Mouse (Mus musculus): ENCODE data around the gene Men1. TPM values are rescaled to one million over a fixed set of nuclear protein-coding genes. Genes with fewer than 3 reads are reported as not detected.
A peak's percentile ranks its signal among the peaks of the same experiment; 100 is the strongest.

Gene Men1
- polyA plus RNA-seq, 1 experiment from 2014 or later: 66.1 TPM

GRCm38 (mm10) chr19:6331178-6331577 lies 3.6 kb upstream of the Men1 start:
- WGBS: 62% methylated on average over 5 of the region's 5 CpGs
- no peak for ATAC-seq (ENCODE audit: insufficient read depth, low FRiP score, low TSS enrichment)
- DNase-seq (ENCODE audit: low spot score): no peak
- no peak overlapping the region for H3K4me3 ChIP-seq (ENCODE audit: low read depth, low read length)
- H3K27me3 ChIP-seq (ENCODE audit: control insufficient read depth, insufficient read depth, low read length): no peaks in the 10 kb centered on the region
- H3K27ac ChIP-seq (ENCODE audit: low read depth, low read length): no peak overlapping the region
- H3K4me1 ChIP-seq (ENCODE audit: control insufficient read depth, insufficient read depth, low read length): peaks cover 14% of the 10 kb centered on the region
- no peak overlapping the region for H3K4me2 ChIP-seq (ENCODE audit: low read depth)
- no peak overlapping the region for H3K9ac ChIP-seq (ENCODE audit: low read length)
- no peaks in the 10 kb centered on the region for H3K9me3 ChIP-seq (ENCODE audit: control insufficient read depth, low read length)
- no peaks in the 10 kb centered on the region for H3K36me3 ChIP-seq (ENCODE audit: control insufficient read depth, insufficient read depth, low read length)

GRCm38 (mm10) chr19:6331719-6332516 lies 2.9 kb upstream of the Men1 start:
- no peaks in the 10 kb centered on the region for H3K36me3 ChIP-seq (ENCODE audit: control insufficient read depth, insufficient read depth, low read length)
- no peak overlapping the region for H3K4me3 ChIP-seq (ENCODE audit: low read depth, low read length)
- no peaks in the 10 kb centered on the region for H3K27me3 ChIP-seq (ENCODE audit: control insufficient read depth, insufficient read depth, low read length)
- no peak overlapping the region for H3K27ac ChIP-seq (ENCODE audit: low read depth, low read length)
- WGBS: 25% methylated on average over 13 of the region's 13 CpGs
- DNase-seq (ENCODE audit: low spot score): peak; percentile 65
- peak overlapping the region; percentile 37; the same call in 1 of the 2 replicates for H3K9ac ChIP-seq (ENCODE audit: low read length)
- peaks cover 21% of the 10 kb centered on the region for H3K4me1 ChIP-seq (ENCODE audit: control insufficient read depth, insufficient read depth, low read length)
- H3K4me2 ChIP-seq (ENCODE audit: low read depth): peak overlapping the region; percentile 34
- ATAC-seq (ENCODE audit: insufficient read depth, low FRiP score, low TSS enrichment): no peak
- H3K9me3 ChIP-seq (ENCODE audit: control insufficient read depth, low read length): no peaks in the 10 kb centered on the region

GRCm38 (mm10) chr19:6333761-6334595 lies 801 bp upstream of the Men1 start:
- peak overlapping the region; percentile 49; the same call in 1 of the 2 replicates for H3K27ac ChIP-seq (ENCODE audit: low read depth, low read length)
- no peak for ATAC-seq (ENCODE audit: insufficient read depth, low FRiP score, low TSS enrichment)
- no peaks in the 10 kb centered on the region for H3K27me3 ChIP-seq (ENCODE audit: control insufficient read depth, insufficient read depth, low read length)
- H3K9me3 ChIP-seq (ENCODE audit: control insufficient read depth, low read length): no peaks in the 10 kb centered on the region
- no peak for DNase-seq (ENCODE audit: low spot score)
- 73% methylated on average over 9 of the region's 9 CpGs for WGBS
- H3K4me3 ChIP-seq (ENCODE audit: low read depth, low read length): peak overlapping the region; percentile 63; the same call in 1 of the 2 replicates
- H3K36me3 ChIP-seq (ENCODE audit: control insufficient read depth, insufficient read depth, low read length): peaks cover 12% of the 10 kb centered on the region; the same call in 1 of the 2 replicates
- peaks cover 21% of the 10 kb centered on the region for H3K4me1 ChIP-seq (ENCODE audit: control insufficient read depth, insufficient read depth, low read length)
- H3K9ac ChIP-seq (ENCODE audit: low read length): peak overlapping the region; percentile 35
- H3K4me2 ChIP-seq (ENCODE audit: low read depth): peak overlapping the region; percentile 36

- H3K36me3 ChIP-seq (ENCODE audit: control insufficient read depth, insufficient read depth, low read length): peaks cover 14% of the 10 kb centered on the region
- H3K4me1 ChIP-seq (ENCODE audit: control insufficient read depth, insufficient read depth, low read length): peaks cover 21% of the 10 kb centered on the region
- ATAC-seq (ENCODE audit: insufficient read depth, low FRiP score, low TSS enrichment) (0 out of 2 replicates have a peak, but pooled peaks have one; percentile 2), DNase-seq (ENCODE audit: low spot score) (peak; percentile 33)
- WGBS: under 1% methylated on average over 25 of the region's 25 CpGs
- no peaks in the 10 kb centered on the region for H3K9me3 ChIP-seq (ENCODE audit: control insufficient read depth, low read length)
- H3K27me3 ChIP-seq (ENCODE audit: control insufficient read depth, insufficient read depth, low read length): no peaks in the 10 kb centered on the region
- H3K27ac ChIP-seq (ENCODE audit: low read depth, low read length): peak overlapping the region; percentile 24; the same call in 1 of the 2 replicates
- H3K9ac ChIP-seq (ENCODE audit: low read length): peak overlapping the region; percentile 70
- H3K4me2 ChIP-seq (ENCODE audit: low read depth): peak overlapping the region; percentile 90
- peak overlapping the region; percentile 63 for H3K4me3 ChIP-seq (ENCODE audit: low read depth, low read length)
These were observed 664 bp downstream of the Men1 start for GRCm38 (mm10) chr19:6335458-6335827.

GRCm38 (mm10) chr19:6336920-6337319 lies 2.1 kb downstream of the Men1 start:
- H3K27ac ChIP-seq (ENCODE audit: low read depth, low read length): no peak overlapping the region
- peak overlapping the region; percentile 90 for H3K4me2 ChIP-seq (ENCODE audit: low read depth)
- peaks cover 14% of the 10 kb centered on the region for H3K36me3 ChIP-seq (ENCODE audit: control insufficient read depth, insufficient read depth, low read length)
- ATAC-seq (ENCODE audit: insufficient read depth, low FRiP score, low TSS enrichment): no peak
- DNase-seq (ENCODE audit: low spot score): no peak
- no peaks in the 10 kb centered on the region for H3K27me3 ChIP-seq (ENCODE audit: control insufficient read depth, insufficient read depth, low read length)
- WGBS: 95% methylated on average over 10 of the region's 10 CpGs
- peaks cover 19% of the 10 kb centered on the region for H3K4me1 ChIP-seq (ENCODE audit: control insufficient read depth, insufficient read depth, low read length)
- no peak overlapping the region; the same call in 1 of the 2 replicates for H3K9ac ChIP-seq (ENCODE audit: low read length)
- H3K9me3 ChIP-seq (ENCODE audit: control insufficient read depth, low read length): no peaks in the 10 kb centered on the region
- peak overlapping the region; percentile 63 for H3K4me3 ChIP-seq (ENCODE audit: low read depth, low read length)

- 97% methylated on average over 7 of the region's 7 CpGs for WGBS
- Histone ChIP-seq H3K9ac (ENCODE audit: low read length) (no peak overlapping the region), H3K27ac (ENCODE audit: low read depth, low read length) (no peak overlapping the region), H3K27me3 (ENCODE audit: control insufficient read depth, insufficient read depth, low read length) (no peaks in the 10 kb centered on the region), H3K36me3 (ENCODE audit: control insufficient read depth, insufficient read depth, low read length) (peaks cover 14% of the 10 kb centered on the region), H3K4me3 (ENCODE audit: low read depth, low read length) (no peak overlapping the region), H3K9me3 (ENCODE audit: control insufficient read depth, low read length) (no peaks in the 10 kb centered on the region), H3K4me1 (ENCODE audit: control insufficient read depth, insufficient read depth, low read length) (peaks cover 19% of the 10 kb centered on the region), H3K4me2 (ENCODE audit: low read depth) (no peak overlapping the region)
- ATAC-seq (ENCODE audit: insufficient read depth, low FRiP score, low TSS enrichment) (no peak), DNase-seq (ENCODE audit: low spot score) (no peak)
These were observed 3.4 kb downstream of the Men1 start for GRCm38 (mm10) chr19:6338171-6338570.

- Histone ChIP-seq H3K27ac (ENCODE audit: low read depth, low read length) (no peak overlapping the region), H3K9me3 (ENCODE audit: control insufficient read depth, low read length) (no peaks in the 10 kb centered on the region), H3K4me2 (ENCODE audit: low read depth) (no peak overlapping the region), H3K36me3 (ENCODE audit: control insufficient read depth, insufficient read depth, low read length) (peaks cover 14% of the 10 kb centered on the region), H3K27me3 (ENCODE audit: control insufficient read depth, insufficient read depth, low read length) (no peaks in the 10 kb centered on the region), H3K4me1 (ENCODE audit: control insufficient read depth, insufficient read depth, low read length) (peaks cover 19% of the 10 kb centered on the region), H3K9ac (ENCODE audit: low read length) (no peak overlapping the region), H3K4me3 (ENCODE audit: low read depth, low read length) (no peak overlapping the region)
- ATAC-seq (ENCODE audit: insufficient read depth, low FRiP score, low TSS enrichment): no peak
- no peak for DNase-seq (ENCODE audit: low spot score)
- WGBS: 92% methylated on average over 11 of the region's 11 CpGs
These were observed 3.9 kb downstream of the Men1 start for GRCm38 (mm10) chr19:6338716-6339115.

GRCm38 (mm10) chr19:6339191-6339590 lies 4.4 kb downstream of the Men1 start:
- peaks cover 18% of the 10 kb centered on the region for H3K4me1 ChIP-seq (ENCODE audit: control insufficient read depth, insufficient read depth, low read length)
- 94% methylated on average over 6 of the region's 6 CpGs for WGBS
- no peak overlapping the region for H3K27ac ChIP-seq (ENCODE audit: low read depth, low read length)
- H3K36me3 ChIP-seq (ENCODE audit: control insufficient read depth, insufficient read depth, low read length): peaks cover 16% of the 10 kb centered on the region
- ATAC-seq (ENCODE audit: insufficient read depth, low FRiP score, low TSS enrichment) (no peak), DNase-seq (ENCODE audit: low spot score) (no peak)
- no peaks in the 10 kb centered on the region for H3K27me3 ChIP-seq (ENCODE audit: control insufficient read depth, insufficient read depth, low read length)
- no peak overlapping the region for H3K9ac ChIP-seq (ENCODE audit: low read length)
- H3K4me2 ChIP-seq (ENCODE audit: low read depth): no peak overlapping the region
- H3K4me3 ChIP-seq (ENCODE audit: low read depth, low read length): no peak overlapping the region
- H3K9me3 ChIP-seq (ENCODE audit: control insufficient read depth, low read length): no peaks in the 10 kb centered on the region
